Mouse (Mus musculus) heart, postnatal 10 days (tissue): Measurements from ENCODE around the gene Gcnt1. TPM values are rescaled to one million over a fixed set of nuclear protein-coding genes. Genes with fewer than 3 reads are reported as not detected.

Experiments used
- DNase-seq, 2 experiments: peaks; one replicate each; pipeline ENCODE4 v3.0.0; 2021
- intact Hi-C: fragments of 180-260 bp; cut with DNase I; formaldehyde crosslinking; loops from one replicate; pipeline ENCODE4 v1.15.1; 2025
- total RNA-seq, 2 experiments: library from RNA; stranded (reverse); gene quantifications; 2 replicates each; pipeline ENCODE4 v1.2.3; 2021

The Gcnt1 gene
- total RNA-seq, 2 experiments from 2014 or later, result 11.4 to 13.6 TPM

DNA sequence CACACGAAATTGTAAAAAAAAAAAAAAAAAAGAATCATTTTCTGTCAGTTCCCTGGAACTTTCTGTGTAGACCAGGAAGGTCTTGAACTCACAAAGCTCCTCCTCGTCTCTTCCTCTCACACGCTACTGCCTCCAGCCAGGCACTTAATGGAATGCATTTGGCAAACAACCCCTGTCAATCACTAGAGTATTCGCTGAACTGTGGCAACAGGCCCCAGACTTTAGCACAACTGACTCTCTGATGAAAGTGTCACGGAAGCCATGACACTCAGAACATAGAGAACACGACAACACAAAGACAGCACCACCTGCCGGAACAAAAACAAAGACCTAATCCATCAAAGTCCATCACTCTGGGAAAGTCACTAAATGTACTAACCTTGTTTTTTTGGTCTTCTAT lies 3.1 kb downstream of the Gcnt1 start:
- intact Hi-C loops, result no loop called here

DNA sequence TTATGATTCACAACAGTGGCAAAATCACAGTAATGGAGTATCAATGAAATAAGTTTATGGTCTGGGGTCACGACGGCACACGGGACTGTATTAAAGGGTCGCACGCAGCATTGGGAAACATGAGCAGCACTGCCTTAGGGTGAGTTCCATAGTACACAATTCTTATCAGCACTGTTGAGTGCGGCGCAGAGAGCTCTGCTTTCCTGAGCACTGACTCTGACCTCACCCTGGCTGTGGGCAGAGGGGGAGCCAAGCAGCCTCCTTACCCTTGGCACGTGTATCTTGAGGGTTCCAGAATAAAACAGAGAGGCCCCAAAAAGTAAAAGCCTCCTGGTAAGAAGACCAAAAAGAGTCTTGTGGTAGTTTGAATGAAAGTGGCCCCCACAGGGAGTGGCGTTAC lies 4.1 kb downstream of the Gcnt1 start:
- DNase-seq, result no peak
- intact Hi-C loops, result no loop called here

More for the DNA sequence above, 3.1 kb downstream of the Gcnt1 start:
- DNase-seq, result no peak

DNA sequence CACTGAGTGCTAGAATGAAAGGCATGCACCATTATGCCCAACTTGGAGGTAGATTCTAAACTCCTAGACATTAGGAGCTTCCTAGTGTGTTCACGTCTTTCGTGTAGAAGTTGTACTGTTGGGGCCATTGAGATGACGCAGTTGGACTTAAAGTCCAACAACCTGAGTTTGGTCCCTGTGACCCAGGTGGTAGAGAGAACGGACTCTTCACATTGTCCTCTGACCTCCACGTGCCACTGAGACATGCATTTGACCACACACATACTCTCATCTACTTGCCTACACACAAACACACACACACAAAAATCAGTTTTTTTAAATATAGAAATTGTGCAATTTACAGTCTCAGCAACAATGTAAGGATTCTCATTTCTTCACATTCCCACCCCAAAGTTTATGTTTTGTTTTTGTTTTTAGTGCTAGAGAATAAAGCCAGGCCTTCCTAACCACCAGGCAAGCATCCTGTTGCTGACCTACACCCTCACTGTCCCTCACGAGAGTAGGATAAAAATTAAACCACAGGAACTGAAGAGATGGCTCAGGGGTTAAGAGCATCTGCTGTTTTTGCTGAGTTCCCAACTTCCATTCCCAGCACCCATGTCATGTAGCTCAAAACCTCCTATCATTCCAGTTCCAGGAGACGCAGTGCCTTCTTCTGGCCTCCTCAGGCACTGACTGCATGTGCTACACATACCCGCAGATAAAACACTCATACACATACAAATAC lies 6.1 kb downstream of the Gcnt1 start:
- DNase-seq, result no peak

DNA sequence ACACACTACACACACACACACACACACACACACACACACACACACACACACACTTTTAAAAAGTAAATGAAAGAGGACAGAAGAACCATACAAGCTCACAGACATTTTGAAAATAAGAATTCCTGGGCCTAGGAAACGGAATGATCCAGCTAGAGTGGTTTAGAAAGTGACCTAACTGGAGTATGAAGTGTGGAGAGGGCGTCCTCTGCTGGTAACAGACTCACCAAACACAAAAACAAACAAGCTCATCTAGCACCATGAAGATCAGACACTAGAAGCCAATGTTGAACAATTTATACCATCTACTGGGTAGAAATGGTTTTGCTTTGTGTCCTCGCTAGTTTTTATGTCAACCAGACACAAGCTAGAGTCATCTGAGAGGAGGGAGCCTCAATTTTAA lies 7.9 kb downstream of the Gcnt1 start:
- intact Hi-C loops, result loop anchor here (2.0 kb wide), 2 partner anchors 200 to 240 kb away; no protein-coding TSS in a partner anchor
- peak; percentile 57 to 68 for DNase-seq

More for the DNA sequence above, 6.1 kb downstream of the Gcnt1 start:
- intact Hi-C loops, result no loop called here

DNA sequence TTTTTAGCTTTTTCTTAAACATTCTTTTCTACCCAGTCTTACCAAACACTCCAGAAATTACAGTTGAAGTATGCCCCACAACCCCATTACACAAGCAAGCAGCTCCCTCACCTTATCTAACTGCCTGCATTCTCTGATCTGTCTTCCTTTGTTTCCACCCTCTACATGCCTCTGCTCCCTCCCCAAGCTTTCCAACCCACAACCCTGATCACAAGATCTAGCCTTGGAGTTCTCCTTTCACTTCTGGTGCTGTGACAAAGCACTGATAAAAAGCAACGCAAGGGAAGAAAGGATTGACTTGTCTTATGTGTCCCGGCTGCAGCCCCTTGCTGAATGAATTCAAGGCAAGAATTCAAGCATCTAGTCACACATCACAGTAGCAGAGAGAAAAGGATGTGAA lies 11.5 kb downstream of the Gcnt1 start:
- intact Hi-C loops, result no loop called here
- no peak for DNase-seq

DNA sequence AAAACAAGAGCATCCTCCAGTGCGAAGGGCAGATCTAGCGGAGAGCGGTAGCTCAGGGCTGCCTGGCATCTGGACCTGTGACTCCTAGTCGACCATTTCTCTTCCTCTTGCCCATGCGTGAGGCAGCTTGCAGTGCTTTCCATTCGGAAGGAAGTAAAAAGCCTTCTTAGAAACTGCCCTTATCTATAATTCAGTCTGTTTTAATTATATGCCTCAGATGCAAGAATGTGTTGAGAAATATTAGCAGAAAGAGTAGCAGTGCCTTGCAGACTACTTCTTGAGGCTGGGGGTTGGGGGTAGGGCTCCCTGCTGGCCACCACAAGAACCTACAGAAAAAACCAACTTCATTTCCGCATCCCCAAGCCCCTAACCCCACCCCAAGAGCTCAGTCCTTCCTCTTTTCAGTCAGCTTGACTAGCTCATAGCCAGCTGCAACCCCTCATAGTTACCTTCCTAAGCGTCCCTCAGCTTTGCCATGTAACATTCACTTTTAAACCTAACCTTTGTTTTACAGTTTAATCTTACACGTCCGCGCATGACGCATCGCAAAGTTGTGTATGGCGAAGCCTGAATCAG lies 13.2 kb downstream of the Gcnt1 start:
- intact Hi-C loops, result no loop called here
- DNase-seq, result no peak

DNA sequence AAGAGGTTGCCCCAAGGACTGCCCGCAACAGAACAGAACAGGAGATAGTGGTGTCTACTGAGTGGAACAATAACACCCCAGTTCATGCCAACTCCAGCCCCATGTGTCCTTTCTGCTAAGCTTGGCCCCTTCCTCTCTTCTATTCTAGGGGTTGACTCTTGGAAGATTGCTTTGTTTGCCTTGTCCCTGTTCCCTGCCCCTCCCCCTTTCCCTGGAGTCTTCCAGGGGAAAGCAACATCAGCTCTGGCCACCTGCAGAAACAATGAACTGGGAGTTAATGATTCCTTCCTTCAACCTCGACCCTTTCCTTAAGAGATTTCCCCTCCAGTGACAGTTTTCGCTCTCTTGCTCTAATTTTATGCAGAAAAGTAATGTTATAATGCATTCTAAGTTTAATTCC lies 15.3 kb downstream of the Gcnt1 start:
- DNase-seq, result no peak
- intact Hi-C loops, result no loop called here

DNA sequence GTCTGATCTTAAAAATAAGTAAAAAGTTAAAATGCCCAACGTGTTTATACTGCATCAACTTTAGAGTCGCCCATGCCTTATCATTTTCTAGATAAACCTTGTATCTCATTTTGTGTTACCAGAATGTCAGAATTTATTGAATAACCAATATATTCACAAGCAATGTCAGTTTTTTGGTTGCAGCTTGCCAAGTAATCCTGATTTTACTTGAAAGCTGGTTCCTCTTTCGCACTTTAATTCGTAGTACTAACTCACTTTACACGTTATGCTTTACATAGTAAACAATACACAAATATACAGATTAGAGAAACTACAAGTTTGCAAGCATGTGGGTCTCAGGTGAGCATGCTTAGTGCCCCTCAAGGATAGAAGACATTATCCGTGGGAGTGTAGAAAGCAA lies 15.7 kb downstream of the Gcnt1 start:
- intact Hi-C loops, result loop anchor here (1.0 kb wide), 1 partner anchor 194 kb away; no protein-coding TSS in a partner anchor
- DNase-seq, result no peak

DNA sequence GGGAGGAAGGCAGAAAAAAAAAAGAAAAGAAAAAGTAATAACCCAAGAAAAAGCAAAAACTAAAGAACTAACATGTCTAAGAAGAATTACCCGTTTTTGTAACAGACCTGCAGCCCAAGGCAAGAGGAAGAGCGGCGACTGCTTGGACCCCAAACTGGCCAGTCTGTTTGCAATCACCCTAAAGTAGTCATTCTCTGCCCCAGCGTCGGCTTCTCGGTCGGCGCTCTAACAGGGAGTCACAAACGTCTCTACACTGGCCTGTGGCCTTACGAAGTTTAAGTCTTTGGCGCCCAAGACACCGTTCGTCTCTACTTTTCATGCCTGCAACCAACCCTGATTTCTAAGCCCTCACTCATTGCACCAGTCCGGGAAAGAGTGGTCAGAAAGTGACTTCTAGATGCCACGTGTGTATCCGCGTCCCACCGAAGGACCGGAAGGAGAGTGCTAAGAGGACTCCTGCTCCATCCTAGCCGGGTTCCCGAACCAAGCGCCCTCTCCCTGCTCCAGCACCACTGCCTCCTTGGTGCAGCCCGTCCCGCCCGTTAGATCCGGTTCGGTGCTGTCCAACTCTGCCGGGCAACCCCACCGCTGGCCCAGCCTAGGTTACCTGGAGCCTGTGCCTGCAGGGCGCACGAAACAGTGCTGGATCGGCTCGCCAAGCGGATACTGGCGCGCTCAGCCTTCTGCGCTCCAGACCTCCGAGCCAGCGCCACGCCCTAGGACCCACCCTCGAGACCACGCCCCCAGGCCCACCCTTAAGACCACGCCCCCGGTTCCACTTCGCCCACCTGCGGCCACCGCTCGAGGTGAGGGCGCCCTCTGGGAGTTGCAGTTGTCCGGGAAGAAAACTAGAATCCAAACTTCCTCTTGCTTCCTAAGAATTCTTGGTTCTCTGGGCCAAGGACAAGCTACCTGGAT lies 16.4 kb downstream of the Gcnt1 start:
- DNase-seq, result peak; percentile 84 to 86
- intact Hi-C loops, result loop anchor here (1.0 kb wide), 1 partner anchor 193 kb away; no protein-coding TSS in a partner anchor

DNA sequence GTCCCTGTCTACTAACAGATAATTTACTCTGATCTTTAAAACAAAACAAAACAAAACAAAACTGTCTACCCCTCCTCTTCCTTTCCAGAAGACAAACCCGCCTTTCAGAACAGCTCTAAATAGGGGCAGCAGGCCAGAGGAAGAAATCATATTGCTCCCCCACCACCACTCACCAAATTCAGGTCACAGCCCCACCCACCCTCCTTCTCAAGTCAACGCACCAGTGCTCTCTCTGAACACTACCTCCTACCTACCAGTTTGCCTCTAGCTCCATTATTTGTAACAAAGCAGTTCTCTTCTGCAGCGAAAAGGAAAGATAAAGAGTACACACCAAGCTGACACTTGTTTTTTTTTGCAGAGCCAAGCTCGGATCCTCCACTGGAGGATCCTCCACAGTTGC lies 17.3 kb downstream of the Gcnt1 start:
- intact Hi-C loops, result no loop called here
- no peak for DNase-seq

DNA sequence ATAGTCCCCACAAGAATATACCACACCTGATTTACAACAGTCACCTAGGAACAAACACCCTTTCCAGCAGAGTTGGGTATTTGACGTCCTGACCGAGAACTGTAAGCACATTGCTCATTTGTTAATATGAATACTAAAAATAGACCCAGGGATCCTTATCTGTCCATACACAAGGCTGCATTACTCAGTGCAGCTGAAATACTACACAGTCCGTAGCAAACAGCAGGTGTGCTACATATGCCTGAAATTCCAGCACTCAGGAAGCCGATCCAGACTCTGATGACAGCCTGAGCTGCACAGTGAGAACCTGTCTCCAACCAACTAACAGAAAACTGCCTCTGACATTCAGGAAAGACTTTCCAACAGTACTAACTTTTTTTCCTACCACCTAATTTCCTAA lies 17.8 kb downstream of the Gcnt1 start:
- intact Hi-C loops, result no loop called here

DNA sequence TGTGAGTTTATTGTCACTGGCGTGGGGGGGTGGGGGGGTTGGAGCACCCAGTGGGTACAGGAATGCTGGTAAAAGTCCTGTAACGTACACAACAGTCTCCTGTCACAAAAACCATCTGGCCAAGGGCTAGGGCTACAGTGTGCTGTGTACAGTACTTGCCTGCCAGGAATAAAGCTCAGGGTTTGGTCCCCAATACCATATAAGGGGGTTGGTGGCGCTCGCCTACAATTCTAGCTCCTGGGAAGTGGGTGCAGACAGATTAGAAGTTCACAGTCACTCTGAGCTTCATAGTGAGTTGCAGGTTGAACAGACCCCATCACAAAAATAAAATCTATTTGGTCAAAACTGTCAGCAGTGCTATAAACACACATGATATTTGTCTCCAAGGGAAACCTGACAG lies 18.3 kb downstream of the Gcnt1 start:
- no peak for DNase-seq
- intact Hi-C loops, result no loop called here

More for the DNA sequence above, 17.8 kb downstream of the Gcnt1 start:
- DNase-seq, result no peak

DNA sequence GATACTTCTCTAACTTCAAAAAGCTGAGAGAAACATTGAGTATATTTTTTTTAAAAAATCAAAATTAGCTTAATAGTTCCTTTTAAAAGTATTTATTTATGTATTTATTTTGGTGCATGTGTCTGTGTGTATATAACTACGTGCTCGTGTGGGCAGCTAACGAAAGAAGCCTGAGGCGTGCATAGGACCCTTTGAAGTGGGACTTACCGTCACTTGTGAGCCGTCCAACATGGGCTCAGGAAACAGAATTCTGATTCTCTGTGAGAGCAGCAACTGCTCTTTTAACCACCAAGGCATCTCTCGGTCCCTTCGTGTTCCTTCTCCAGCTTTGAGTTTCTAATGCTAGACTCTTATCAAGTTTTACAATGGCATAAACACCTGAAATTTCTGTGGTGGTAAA lies 18.9 kb downstream of the Gcnt1 start:
- no peak for DNase-seq
- intact Hi-C loops, result no loop called here

DNA sequence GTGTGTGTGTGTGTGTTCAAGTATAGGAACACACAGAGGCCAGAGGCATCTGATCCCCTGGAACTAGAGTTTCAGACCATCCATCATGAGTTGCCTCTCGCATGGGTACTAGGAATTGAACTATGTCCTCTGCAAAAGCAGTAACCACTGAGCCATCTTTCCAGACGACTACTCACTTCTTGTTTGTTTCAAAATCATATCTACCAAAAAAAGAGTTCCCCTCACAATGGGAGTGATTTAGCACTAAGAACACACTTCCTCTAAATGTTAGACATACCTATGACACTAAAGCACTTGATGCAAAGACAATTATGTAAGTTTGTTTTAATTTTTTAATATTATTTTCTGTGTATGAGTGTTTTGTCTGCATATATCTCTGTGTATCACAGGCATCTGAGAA lies 24.8 kb downstream of the Gcnt1 start:
- DNase-seq, result no peak
- intact Hi-C loops, result no loop called here

DNA sequence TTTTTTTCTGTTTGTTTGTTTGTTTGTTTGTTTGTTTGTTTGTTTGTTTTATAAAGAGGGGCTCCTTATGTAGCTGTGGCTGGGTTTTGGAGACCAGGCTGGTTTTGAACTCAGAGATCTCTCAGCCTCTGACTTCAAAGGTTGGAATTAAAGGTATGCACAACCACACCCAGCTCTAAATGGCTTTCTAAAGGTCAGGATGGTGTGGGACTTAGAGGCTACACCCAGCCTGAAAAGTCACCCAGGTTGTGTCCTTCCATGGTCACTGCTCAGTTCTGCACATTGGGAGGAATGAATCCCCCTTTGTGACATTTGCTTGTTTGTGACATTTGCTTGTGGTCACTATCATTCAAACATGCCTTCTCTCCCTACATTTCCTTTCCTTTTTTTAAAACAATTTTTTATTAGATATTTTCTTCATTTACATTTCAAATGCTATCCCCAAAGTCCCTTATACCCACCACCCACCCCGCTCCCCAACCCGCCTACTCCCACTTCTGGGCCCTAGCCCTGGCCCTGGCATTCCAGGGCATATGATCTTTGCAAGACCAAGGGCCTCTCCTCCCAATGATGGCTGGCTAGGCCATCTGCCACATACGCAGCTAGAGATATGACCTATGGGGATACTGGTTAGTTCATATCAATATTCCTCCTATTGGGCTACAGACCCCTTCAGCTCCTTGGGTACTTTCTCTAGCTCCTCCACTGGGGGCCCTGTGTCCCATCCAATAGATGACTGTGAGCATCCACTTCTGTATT lies 25.7 kb downstream of the Gcnt1 start:
- no peak for DNase-seq
- intact Hi-C loops, result no loop called here

DNA sequence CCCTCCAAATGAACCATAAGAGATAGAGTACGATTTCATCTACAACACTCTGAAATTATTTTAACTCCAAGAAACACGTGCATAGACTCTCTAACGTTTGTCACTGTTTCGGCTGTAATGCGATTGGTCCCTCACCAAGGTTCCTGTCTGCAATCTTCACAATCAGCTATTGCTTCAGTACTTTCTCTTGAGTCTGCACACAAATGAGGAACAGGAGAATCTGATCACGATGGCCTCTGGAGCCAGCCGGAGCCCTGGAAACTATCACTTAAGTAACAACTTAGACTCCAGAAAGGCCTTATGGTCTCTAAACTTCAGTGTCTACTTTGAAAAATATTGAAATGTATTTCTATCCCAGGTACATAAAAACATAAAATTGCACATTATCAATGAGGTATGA lies 27.8 kb downstream of the Gcnt1 start:
- DNase-seq, result no peak
- intact Hi-C loops, result no loop called here

DNA sequence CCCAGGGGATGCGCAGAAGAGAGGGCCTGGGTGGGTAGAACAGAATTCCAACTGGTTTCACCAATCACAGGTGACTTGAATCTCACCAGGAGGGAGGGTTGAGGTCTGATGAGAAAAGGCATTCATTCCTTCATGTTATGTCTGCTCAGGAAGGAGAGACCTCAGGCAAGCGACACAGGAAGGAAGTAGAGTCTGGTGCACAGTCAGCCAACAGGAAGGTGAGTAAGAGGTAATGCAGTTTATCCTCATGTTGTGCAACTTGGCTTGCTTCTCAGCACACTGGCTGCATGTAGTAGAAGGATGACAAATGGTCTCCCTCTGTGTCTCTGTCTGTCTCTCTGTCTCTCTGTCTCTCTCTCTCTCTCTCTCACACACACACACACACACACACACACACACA lies 33.1 kb downstream of the Gcnt1 start:
- intact Hi-C loops, result no loop called here
- DNase-seq, result no peak

DNA sequence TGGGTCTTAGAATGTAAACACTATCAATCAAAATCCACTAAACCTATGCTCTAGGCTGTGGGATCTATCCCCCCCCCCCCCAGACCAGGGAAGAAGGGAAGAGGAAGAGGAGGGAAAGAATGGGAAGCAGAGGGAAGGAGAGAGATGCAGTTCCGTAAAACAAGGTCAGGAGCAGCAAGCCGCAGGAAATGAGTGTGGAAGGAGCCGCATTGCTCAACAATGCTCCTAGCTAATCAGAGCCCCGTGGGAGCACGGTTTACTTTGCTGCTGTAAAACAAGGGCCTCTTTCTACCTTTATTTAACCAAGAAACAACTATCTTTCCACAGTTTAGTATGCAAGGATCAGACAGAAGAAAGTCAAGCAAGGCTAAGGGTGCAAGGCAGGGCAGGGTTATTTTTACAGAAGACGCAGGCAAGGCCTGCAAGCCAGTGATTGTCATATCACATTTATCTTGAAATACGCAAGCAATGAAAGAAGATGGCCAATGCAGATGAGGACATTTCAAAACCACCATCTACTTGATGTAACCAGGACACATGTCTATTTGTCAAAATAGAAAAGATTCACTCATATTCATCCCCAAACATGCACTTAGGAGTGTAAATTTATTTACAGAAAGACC lies 35.5 kb downstream of the Gcnt1 start:
- intact Hi-C loops, result no loop called here
- no peak for DNase-seq

DNA sequence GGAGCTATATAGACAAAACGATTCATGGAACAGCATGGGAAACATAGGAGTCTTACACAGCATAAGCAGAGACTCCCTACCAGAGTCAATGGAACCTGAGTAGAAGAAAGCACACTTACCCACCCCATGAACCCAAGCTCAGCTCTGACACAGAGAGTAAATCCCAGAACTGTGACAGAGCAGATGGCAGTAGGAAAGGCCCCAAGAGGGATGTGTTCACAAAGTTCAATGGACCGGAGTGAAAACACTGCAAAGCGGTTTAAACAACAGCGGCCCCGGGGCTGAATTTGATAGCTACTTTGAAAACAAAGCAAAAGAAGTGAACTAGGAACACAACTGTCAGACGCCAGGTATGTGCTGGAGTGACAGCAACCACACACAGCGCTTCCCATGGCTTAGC lies 36.0 kb downstream of the Gcnt1 start:
- no peak for DNase-seq
- intact Hi-C loops, result no loop called here

DNA sequence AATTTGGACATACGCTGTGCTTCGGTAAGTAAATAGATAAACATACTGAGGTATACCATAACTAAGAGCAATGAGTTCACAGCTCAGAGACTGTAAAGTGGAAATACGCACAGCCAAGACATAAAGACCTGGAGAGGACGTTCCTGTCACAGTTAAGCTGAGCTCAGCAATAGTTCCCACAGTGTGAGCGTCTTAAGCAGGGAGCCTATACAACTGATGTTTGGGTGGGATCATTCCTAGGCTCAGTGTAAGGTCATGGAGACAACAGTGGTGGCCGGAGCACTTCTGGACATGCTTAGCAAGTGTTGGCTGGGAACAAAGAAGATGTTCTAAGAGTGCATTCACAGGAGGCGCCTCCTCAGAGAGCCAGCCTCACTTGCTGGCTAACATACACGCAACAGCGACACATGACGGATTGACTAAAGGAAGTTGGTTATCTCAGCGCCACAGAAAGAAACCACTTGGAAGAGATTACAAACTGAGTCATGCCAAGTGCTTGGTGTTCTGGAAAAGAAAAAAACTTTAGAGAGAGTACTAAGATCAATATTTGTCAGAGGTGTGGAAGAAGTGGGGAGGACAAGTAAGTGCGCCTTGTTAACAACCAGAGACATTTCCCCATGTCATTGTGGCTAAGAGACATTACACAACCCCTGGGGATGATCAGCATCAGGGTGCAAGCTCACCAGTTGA lies 37.9 kb downstream of the Gcnt1 start:
- intact Hi-C loops, result loop anchor here (5.0 kb wide), 1 partner anchor 107 kb away; no protein-coding TSS in a partner anchor
- no peak for DNase-seq
